Comparison of ENCODE assay signal across 11 mouse cellular contexts in genomic region chr6:51016441-51017070, GRCm38 (mm10).
DNase-seq lines count a peak whose midpoint lies in the region; ATAC-seq lines count a peak whose summit lies in the region.
"Had no signal": no experiment of that assay in that cellular context is flagged by ENCODE, and none has a peak within 500 bp of the region (broad histone marks: within the 10 kb centered on the region; RNA-seq: fewer than 3 reads in every experiment).

No protein-coding gene starts in this region.

- H3K9me3 ChIP-seq in forebrain, embryonic 10.5 days = no peaks in the 10 kb centered on the region
- no peaks in the 10 kb centered on the region for H3K9me3 ChIP-seq in forebrain, embryonic 14.5 days (replicated peaks; ENCODE audit: control insufficient read depth, low read length)
- no peaks in the 10 kb centered on the region for H3K9me3 ChIP-seq in lung, embryonic 16.5 days (ENCODE audit: control insufficient read depth, low read length)
- H3K9me3 ChIP-seq in intestine, embryonic 15.5 days = no peaks in the 10 kb centered on the region
- H3K9me3 ChIP-seq in liver, embryonic 11.5 days (ENCODE audit: control insufficient read depth, low read length) = no peaks in the 10 kb centered on the region

- no peak overlapping the region for H3K4me3 ChIP-seq in forebrain, embryonic 10.5 days
- H3K4me3 ChIP-seq in forebrain, embryonic 14.5 days (ENCODE audit: low read depth, low read length) = no peak overlapping the region
- H3K4me3 ChIP-seq in lung, embryonic 16.5 days (ENCODE audit: low read length) = no peak overlapping the region
- H3K4me3 ChIP-seq in intestine, embryonic 15.5 days (replicated peaks) = no peak overlapping the region
- H3K4me3 ChIP-seq in liver, embryonic 11.5 days (ENCODE audit: low read depth, low read length) = no peak overlapping the region

- no peaks in the 10 kb centered on the region for H3K36me3 ChIP-seq in forebrain, embryonic 10.5 days (replicated peaks)
- H3K36me3 ChIP-seq in forebrain, embryonic 14.5 days (ENCODE audit: control insufficient read depth, insufficient read depth, low read length) = no peaks in the 10 kb centered on the region
- H3K36me3 ChIP-seq in lung, embryonic 16.5 days (ENCODE audit: control insufficient read depth, insufficient read depth, low read length) = no peaks in the 10 kb centered on the region
- H3K36me3 ChIP-seq in intestine, embryonic 15.5 days = no peaks in the 10 kb centered on the region
- H3K36me3 ChIP-seq in liver, embryonic 11.5 days (ENCODE audit: control insufficient read depth, insufficient read depth, low read length) = no peaks in the 10 kb centered on the region

- WGBS in forebrain, embryonic 10.5 days = 68% methylated on average over 5 of the region's 5 CpGs
- WGBS in forebrain, embryonic 14.5 days = 55% methylated on average over 5 of the region's 5 CpGs
- 66% methylated on average over 5 of the region's 5 CpGs for whole genome bisulfite sequencing in lung, embryonic 16.5 days
- WGBS in intestine, embryonic 15.5 days = 63% methylated on average over 5 of the region's 5 CpGs
- WGBS in liver, embryonic 11.5 days = 70% methylated on average over 5 of the region's 5 CpGs

- H3K4me1 ChIP-seq in forebrain, embryonic 10.5 days = peaks cover 23% of the 10 kb centered on the region
- H3K4me1 ChIP-seq in forebrain, embryonic 14.5 days (ENCODE audit: control insufficient read depth, insufficient read depth, low read length) = no peaks in the 10 kb centered on the region
- H3K4me1 ChIP-seq in lung, embryonic 16.5 days (replicated peaks; ENCODE audit: control insufficient read depth, insufficient read depth, low read length) = peaks cover 6% of the 10 kb centered on the region; the same call in 1 of the 2 replicates
- 0 out of 2 replicates have a peak, but pooled peaks cover 4% of the 10 kb centered on the region for H3K4me1 ChIP-seq in intestine, embryonic 15.5 days (replicated peaks)
- H3K4me1 ChIP-seq in liver, embryonic 11.5 days (replicated peaks; ENCODE audit: control insufficient read depth, insufficient read depth, low read length) = no peaks in the 10 kb centered on the region

- H3K27ac ChIP-seq in forebrain, embryonic 10.5 days = peak overlapping the region; percentile 26
- no peak overlapping the region for H3K27ac ChIP-seq in forebrain, embryonic 14.5 days (ENCODE audit: low read depth, low read length)
- no peak overlapping the region for H3K27ac ChIP-seq in lung, embryonic 16.5 days (ENCODE audit: low read length)
- peak overlapping the region; percentile 23; the same call in 1 of the 2 replicates for H3K27ac ChIP-seq in intestine, embryonic 15.5 days
- H3K27ac ChIP-seq in liver, embryonic 11.5 days (ENCODE audit: low read depth, low read length) = no peak overlapping the region; the same call in 1 of the 2 replicates

- H3K9ac ChIP-seq in forebrain, embryonic 14.5 days (ENCODE audit: low read length) = no peak overlapping the region
- H3K9ac ChIP-seq in lung, embryonic 16.5 days (ENCODE audit: low read length) = no peak overlapping the region
- H3K9ac ChIP-seq in intestine, embryonic 15.5 days = no peak overlapping the region
- H3K9ac ChIP-seq in liver, embryonic 11.5 days (ENCODE audit: low read depth, low read length) = no peak overlapping the region

- DNase-seq in forebrain, embryonic 10.5 days (ENCODE audit: extremely low spot score, low spot score) = no peak
- no peak for DNase-seq in forebrain, embryonic 14.5 days (ENCODE audit: low spot score)
- DNase-seq in lung, postnatal 36 days = no peak
- peak; percentile 90 for DNase-seq in retina, embryonic 14.5 days (ENCODE audit: low spot score)
- no peak for DNase-seq in thymus, postnatal 14 days
- DNase-seq in liver, embryonic 11.5 days (ENCODE audit: low spot score) = no peak
- DNase-seq: gastrocnemius, postnatal 10 days; spleen, adult 18-20 months; thymus, postnatal 36 days had no signal

- no peak for ATAC-seq in forebrain, embryonic 14.5 days
- ATAC-seq in lung, embryonic 16.5 days (ENCODE audit: low read depth) = peak; percentile 32
- ATAC-seq in intestine, embryonic 15.5 days = no peak; the same call in 1 of the 2 replicates
- ATAC-seq in liver, embryonic 11.5 days (replicated peaks; ENCODE audit: low FRiP score) = no peak

- peaks cover 8% of the 10 kb centered on the region for H3K27me3 ChIP-seq in forebrain, embryonic 10.5 days (ENCODE audit: poor library complexity, severe bottlenecking)
- no peaks in the 10 kb centered on the region for H3K27me3 ChIP-seq in forebrain, embryonic 14.5 days (replicated peaks; ENCODE audit: control insufficient read depth, insufficient read depth, low read length)
- no peaks in the 10 kb centered on the region for H3K27me3 ChIP-seq in lung, embryonic 16.5 days (ENCODE audit: control insufficient read depth, insufficient read depth, low read depth, low read length)
- no peaks in the 10 kb centered on the region for H3K27me3 ChIP-seq in intestine, embryonic 15.5 days (replicated peaks)
- H3K27me3 ChIP-seq in liver, embryonic 11.5 days (replicated peaks; ENCODE audit: control insufficient read depth, insufficient read depth, low read length) = no peaks in the 10 kb centered on the region

- no peak overlapping the region for H3K4me2 ChIP-seq in forebrain, embryonic 14.5 days (ENCODE audit: low read length)
- H3K4me2 ChIP-seq in lung, embryonic 16.5 days (ENCODE audit: low read depth, low read length) = no peak overlapping the region
- H3K4me2 ChIP-seq in intestine, embryonic 15.5 days (replicated peaks) = no peak overlapping the region
- no peak overlapping the region for H3K4me2 ChIP-seq in liver, embryonic 11.5 days

Comparison
In these comparisons a context has a peak if more than half of its experiments do, and no peak if none do; other contexts are left out.
1. H3K27ac ChIP-seq: peak in forebrain, embryonic 10.5 days (single experiment) and intestine, embryonic 15.5 days (single experiment); none in forebrain, embryonic 14.5 days (single experiment), lung, embryonic 16.5 days (single experiment) and liver, embryonic 11.5 days (single experiment).